Mouse (Mus musculus) testis, postnatal 10 days (tissue): Measurements from ENCODE around the gene Ablim2.
A peak's percentile ranks its signal among the peaks of the same experiment; 100 is the strongest.

Experiments used
- DNase-seq: peaks from one replicate; pipeline ENCODE4 v3.0.0; 2021; ENCODE audit warnings: low spot score

Ablim2 gene

DNA sequence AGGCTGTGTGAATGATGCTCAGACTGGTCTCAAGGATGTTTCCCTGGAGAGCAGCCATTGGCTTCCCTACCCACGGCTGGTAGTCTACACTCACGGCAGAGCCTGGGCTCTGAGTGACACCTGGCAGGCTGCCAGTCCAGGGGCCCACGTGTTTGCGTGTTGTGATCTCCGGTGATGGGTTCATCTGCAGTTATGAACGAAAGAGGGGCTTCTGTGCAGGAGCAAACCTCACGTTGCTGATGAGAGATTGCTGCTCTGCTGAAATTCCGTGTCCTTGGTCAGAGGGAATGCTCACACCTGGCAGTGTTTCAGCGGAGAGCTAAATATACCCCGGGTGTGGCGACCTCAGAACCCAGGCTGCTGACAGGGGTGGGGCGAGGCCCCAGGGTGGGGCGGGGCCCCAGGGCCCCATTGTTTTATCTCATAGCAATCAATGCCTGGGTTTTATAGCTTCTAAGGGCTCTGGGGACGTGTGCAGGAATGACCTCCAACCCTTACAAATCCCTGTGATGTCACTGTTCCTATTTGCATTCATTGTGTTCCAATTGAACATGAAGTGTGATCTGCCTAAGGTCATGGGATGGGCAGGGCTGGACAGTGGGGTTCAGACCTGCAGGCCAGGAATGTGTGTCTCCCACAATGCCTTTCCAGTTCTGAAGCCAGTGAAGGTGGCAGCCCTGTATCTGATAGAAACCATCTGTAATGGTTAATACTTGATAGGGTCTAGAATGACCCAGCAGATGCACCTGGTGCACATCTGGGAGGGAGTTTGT lies 13.4 kb downstream of the Ablim2 start:
- peak; percentile 60 for DNase-seq

DNA sequence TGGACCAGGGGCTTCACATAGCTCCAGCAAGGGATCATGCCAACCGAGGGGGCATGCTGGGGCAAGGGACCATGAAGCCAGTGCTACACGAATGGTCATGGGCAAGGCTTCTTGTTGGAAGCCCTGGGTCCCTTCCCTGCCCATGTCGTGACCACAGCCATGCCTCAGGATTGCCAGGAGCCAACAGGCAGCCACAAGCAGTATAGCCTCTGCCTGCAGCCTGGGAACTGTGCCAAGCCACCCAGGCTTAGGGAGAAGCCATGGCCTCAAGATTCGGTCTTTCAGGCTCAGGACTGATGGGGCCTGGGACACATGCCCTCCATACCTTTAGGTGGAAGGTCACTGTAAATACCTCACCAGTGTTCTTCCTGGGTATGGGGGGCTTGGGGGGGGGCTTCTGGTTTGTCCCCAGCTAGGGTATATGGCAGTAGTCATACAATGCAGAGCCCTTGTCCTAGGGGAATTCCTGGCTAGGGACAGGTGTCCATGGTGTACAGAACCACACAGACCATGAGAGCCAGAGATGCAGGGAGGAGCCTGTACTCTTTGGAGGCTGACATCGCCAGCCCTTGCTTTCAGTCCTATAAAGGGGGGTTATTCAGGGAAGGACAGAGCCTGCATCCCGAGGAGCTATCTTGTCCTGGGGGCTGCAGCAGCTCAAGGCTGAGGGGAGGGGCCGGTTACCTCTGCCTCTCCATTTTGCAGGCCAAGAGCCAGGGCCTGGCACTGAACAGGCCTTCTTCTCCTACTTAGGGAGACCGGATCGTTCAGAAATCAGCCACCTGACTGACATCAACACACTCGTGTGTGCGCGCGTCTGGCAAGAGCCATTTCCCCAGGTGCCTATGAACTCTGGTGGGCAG lies 15.8 kb downstream of the Ablim2 start:
- DNase-seq, result peak; percentile 65

DNA sequence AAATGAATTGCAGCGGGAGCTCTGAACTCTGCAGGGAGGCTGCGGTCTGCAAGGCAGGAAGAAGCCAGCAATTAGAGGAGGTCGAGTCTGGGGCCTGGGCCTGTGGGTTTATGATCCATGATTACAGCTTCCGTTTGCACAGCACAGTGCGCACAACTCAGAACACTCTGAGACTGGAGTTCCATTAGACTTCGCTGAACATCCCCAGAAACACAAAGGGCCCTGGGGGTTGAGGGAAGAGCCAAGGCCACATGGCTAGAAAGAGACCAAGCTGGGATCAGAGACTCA lies 16.4 kb downstream of the Ablim2 start:
- DNase-seq, result no peak

DNA sequence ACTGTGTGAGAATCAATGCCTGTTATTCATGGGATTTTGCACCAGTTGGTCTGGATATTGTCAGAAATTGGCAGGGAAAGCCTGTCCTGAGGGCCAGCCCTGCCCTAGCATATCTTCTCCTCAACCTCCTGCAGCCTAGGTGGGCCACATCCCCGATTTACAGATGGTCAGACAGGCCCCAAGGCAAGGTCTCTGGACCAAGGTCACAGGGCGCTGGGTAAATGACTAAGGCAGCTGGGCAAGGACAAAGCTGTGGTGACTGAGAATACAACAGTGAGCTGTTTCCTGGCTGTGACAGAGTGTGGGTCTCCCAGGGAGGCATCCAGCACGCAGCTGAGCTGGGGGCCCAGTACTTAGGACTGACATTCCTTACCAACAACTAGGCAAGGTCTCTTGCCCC lies 23.4 kb downstream of the Ablim2 start:
- no peak for DNase-seq

DNA sequence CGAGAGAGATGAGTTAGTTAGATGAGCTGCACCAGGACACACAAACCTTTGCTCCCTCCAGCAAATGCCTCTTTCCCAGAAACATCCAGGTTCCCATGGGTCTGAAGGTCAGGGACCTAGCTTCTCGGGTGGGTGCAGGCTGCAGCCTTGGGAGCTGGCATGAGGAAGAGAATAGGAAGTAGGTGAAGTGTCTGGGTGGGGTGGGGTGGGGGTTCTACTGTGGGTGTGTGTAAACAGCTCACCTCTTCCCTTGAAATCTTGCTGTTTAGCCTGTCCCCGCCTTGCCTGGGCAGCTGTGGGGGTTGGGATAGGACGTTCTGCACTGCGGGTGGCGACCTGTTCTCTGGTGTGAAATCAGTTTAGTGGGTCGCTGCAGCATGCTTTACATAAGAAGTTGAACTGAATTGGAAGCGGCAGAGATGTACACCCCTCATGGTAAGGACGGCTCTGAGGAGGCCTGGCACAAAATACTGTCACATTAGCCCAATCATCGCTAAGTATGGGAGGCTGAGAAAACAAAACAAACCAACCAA lies 25.0 kb downstream of the Ablim2 start:
- no peak for DNase-seq

DNA sequence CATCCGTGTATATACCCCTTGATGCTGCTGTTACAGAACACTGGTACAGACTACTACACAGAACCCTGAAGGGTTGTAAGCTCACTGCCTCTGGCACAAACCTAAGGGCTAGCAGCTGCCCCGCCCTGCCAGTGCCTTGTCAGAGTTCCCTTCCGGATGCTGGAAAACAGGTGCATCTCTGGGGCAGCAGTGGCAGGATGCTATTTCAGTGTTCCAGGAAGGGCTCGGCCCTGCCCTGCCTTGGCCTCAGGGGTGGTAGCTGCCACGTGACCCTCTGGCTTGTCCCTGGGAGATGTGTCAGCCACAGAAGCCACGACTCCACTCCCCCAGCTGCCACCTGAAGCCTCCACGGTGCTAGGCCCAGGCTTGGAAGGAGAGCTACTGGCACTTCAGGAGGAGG lies 28.2 kb downstream of the Ablim2 start:
- no peak for DNase-seq

DNA sequence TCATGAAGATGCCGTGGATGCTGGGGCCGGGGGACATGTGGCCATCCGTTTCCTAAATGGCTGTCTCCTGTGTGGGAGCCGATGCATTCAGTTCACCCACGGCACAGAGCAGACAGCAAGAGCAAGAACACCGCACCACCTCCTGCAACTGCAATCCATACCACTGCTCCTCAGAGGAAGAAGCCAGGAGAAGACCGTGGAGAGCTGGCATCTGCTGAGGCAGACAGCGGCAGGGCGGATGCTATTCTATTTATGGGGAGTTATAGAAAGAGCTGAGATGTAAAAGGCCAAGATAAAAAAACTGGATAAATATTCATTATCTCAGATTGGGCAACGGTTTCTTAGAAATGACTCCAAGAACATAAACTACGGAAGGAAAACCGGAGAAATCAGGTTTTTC lies 30.2 kb downstream of the Ablim2 start:
- DNase-seq, result no peak

DNA sequence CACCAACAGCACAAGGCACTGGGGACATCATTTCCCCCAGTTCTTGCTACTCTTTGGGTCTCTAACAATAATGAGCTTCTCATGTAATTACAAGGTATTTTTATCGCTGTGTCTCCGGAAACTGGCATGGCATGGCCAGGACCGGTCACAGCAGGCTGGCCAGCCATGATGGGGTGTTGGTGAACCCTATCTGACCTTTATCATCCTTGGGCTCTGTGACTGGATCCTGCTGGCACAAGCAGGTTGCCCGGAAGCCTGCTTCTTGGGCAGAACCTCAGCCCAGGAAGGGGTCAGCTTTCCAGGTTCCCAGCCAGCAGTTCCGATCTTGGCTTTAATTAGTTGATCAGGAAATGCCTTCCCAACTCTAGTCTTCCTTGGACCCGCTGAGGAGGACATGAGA lies 31.0 kb downstream of the Ablim2 start:
- DNase-seq, result no peak

DNA sequence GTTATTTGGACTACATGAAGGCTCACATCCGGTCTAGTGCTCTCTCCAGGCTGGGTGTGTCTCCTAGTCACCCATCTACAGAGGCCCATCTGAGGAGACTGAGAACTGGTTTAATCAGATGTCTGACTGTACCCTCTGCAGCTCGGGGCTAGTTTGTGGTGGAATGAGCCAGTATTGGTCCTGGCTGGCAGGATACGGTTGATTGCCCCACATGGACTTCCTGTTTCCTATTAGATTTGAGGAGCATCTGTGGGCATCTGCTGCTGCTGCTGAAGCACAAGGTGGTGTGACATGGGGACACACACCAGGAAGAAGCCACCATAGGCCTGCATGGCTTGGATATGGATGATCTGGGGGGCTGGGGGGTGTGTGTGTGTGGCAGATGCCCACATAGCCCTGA lies 32.0 kb downstream of the Ablim2 start:
- DNase-seq, result no peak

DNA sequence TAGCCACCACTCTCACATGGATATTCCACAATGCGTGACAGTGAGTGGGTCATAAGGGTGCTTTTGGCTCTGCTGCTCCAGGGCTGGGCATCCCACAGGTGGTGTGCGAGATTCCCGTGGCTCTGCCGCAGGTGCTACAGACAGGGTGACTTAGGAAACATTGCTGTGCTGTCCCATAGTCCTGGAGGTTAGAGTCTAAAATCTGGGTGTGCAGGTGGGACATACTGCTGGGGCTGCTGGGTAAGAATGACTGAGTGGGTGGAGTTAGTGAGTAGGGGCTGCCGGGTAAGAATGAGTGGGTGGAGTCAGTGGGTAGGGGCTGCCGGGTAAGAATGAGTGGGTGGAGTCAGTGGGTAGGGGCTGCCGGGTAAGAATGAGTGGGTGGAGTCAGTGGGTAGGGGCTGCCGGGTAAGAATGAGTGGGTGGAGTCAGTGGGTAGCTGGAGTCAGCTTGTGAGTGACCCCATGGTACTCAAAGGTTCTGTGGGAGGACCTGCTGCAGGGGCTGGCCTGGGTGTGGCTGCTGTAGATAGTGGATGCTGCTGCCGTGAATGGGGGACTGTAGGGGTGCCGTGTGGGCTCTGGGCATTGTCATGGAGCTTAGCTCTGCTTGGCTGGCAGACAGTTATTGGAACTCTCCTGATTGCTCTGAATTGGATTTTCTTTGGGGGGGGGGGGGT lies 32.8 kb downstream of the Ablim2 start:
- DNase-seq, result no peak

DNA sequence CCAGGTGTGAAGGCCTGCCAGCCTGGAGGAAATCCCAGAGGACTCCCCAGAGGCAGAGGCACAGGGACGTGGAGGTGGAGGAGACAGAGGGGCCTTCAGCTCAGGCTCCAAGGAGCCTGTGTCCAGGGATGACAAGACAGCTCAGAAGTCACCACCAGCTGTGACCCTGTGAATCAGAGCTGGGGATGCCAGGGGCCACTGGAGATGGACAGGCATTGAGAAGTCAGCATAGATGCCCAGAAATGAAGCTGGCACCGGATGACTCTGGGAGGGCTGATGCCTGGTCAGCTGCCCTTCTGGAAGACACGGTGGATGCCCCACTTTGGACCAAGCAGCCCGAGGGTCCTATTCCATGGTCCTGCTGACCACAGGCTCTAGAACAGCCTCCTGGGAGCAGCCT lies 36.3 kb downstream of the Ablim2 start:
- DNase-seq, result no peak

DNA sequence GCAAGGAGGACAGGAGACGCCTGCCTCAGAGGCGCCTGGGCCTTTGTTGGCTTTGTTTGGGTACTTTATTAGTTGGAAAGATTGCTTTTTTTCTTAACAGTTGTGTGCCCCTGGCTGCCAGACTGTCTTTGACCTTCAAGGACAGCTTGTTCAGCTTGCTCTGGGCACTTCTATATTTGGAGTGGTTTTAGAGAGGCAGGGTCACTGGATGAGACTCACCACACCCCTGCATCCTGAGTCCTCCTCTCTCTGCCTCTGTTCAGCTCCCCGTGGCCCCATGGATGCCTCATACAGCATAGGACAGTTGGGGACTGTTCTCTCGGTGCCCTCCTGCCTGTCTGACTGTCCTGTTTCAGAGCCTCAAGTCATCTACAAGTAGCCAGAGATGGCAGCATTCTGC lies 37.3 kb downstream of the Ablim2 start:
- DNase-seq, result no peak

DNA sequence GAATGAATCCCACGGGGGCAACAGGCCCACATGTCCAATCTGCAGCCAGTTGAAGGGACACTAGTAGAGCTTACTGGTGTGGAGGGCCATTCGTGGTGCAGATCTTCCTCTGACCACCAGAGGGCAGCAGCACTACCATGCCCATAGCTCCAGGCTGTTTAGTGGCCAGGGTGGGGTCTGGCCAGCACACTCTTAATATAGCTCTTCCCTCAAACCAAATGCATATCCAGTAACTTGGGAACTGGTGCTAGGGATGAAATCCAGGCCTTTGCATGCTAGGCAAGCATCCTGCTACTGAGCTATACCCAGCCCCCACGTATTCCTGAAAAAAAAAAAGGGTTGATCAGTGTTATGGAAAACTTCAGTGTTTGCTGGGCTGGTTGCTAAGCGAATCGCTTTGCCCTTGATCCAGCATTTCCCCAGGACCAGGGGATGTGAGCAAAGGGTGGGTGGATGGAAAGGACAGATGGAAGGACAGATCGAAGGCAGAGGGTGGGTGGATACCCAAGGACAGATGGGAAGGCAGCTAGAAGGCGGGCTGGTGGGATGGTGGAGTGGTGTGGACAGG lies 37.9 kb downstream of the Ablim2 start:
- DNase-seq, result peak; percentile 76

DNA sequence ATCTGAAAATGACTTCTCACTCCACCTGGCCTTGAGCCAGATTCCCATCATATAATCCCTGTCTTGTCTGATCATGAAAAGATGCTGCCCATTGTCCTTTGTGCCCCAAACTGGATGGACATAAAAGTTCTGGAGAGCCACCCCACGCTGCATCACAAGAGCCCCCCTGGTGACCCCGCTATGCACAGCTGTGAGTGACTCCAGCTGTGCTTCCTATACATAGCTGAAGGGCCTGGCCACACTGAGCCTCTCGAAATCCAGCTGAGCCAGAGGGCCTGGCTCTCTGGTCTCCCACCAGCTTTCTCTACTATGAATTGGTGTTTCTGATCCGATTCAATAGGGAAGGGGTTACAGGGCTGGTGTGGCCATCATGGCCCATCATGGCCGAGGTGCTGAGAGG lies 38.5 kb downstream of the Ablim2 start:
- no peak for DNase-seq

DNA sequence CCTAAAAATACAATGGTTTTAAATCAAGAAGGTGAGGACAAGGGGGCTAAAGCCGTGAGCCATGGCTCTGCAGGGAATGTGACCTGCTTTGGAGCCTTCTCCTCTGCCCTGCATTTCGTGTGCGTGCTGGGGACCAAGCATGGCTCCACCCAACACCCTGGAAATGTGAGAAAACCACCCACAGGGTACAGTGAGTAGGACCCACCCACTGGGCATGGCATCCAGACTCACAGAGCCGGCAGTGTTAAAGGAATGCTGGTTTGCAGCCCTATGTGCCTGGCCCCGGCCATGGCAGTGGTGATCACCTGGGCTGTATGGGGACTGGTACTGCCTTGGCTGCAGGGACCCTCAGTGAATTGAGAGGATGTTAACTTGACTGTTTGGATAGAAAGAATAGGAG lies 41.4 kb downstream of the Ablim2 start:
- no peak for DNase-seq

DNA sequence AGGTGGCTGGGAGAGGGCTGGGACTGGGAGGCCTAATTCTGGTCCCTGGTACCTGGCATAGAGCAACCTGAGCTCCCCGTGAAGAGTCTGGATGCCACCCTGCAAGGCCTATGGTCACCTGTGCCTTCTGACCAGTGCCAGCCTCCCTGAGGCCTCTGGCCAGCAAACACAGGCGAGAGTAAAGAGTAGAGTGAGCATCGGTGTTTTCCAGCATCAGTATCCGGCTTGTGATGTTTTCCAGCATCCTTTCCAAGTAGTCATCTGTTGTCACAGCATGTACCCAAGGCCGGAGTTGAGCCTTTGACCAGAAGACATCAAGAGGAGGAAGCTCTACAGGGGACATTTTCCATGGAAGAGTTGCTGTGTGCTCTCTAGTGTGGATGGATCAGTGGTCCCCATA lies 45.7 kb downstream of the Ablim2 start:
- DNase-seq, result no peak

DNA sequence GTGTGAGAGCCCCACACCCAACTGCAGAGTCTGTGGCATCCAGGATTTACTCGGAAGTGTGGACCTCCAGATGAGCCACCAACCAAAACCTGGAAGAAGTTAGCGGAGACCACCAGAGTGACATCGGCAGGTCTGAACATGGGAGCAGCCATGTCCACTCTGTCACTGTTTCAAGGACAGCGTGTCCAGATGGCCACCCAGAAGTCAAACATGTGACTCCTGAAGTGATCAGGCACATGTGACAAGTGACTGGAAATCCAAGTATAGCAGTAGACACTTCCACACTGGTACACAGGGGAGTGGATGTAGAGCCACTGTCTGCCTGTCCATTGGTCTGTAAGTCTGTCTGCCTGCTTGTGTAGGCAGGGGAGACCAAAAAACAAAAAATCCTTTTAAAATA lies 47.0 kb downstream of the Ablim2 start:
- DNase-seq, result no peak

DNA sequence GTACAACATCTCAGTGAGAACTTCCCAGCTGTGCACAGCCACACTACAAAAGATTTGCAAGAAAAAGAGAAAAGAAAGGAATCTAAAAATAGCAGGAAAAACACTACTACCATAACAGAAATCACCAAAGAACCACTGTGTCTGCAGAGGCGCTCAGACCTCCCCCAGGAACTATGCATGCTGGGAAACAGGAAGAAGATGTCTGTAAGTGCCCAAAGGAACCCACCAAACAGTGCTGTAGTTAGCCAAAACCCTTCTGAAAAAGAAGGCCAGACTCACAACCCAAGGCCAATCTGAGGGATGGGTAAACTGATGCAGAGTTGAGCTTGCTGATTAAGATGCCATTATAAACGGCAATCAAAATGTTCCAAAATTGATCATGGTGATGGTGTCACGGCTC lies 47.5 kb downstream of the Ablim2 start:
- no peak for DNase-seq

DNA sequence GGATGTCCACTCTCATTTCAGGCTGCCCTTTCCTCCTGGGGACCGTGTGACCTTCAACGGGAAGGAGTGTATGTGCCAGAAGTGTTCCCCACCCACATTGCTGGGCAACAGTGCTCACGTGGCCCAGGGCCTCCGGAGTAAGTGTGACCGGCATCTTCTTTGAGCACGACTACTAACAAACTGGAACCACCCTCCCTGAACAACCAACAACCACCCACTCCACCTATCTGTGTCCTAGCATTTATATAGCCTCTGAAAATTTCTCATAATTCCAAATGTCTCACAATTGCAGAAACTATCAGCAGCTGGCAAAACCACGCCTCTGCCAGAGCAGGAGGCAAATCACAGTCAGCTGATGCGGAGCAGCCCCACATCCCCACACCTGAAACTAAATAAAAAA lies 49.3 kb downstream of the Ablim2 start:
- DNase-seq, result no peak

DNA sequence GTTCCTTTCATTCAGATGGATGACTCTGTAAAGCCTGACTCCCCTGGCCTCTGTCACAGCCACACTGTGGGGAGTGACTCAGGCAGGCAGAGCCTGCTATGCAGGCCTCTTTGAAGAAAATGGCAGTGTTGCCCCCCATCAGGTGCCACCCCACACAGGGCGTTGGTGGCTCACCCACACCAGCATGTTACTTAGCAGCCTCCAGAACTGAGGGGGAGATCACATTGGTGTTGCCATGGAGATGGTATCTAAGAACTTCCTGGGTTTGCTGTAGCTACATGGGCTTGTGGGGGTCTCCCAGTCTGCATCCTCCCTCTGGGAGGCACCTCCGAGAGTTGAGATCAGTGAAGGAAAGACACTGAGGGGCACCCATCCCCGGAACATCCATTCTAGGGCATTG lies 52.8 kb downstream of the Ablim2 start:
- no peak for DNase-seq

DNA sequence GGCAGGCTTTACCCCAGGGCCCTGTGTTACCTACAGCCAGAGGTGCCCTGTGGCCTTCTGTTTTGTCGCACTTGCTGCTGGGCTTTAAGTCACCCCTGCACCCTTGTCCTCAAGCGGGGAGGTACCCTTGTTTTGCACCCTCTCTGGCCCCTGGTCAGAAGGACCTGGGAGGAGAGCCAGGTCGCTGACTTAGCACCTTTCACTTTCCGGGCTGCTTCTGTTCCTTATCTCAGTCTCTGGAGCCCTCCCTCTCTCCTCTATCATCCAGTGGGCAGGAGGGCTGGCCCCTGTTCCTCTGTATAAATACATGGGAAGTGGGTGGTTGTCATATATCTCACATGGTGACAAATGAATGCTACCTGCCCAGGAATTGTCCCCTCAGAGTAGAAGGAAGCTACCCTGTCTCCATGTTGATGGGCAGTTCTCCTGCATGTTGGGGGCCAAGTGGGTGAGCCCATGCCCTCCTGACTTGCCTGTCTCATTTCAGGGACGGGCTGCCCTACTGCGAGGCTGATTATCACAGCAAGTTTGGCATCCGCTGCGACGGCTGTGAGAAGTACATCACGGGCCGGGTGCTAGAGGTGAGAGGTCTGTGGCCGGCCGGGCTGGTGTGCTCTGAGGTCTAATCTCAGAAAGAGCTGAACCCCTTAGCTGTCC lies 54.1 kb downstream of the Ablim2 start:
- no peak for DNase-seq

DNA sequence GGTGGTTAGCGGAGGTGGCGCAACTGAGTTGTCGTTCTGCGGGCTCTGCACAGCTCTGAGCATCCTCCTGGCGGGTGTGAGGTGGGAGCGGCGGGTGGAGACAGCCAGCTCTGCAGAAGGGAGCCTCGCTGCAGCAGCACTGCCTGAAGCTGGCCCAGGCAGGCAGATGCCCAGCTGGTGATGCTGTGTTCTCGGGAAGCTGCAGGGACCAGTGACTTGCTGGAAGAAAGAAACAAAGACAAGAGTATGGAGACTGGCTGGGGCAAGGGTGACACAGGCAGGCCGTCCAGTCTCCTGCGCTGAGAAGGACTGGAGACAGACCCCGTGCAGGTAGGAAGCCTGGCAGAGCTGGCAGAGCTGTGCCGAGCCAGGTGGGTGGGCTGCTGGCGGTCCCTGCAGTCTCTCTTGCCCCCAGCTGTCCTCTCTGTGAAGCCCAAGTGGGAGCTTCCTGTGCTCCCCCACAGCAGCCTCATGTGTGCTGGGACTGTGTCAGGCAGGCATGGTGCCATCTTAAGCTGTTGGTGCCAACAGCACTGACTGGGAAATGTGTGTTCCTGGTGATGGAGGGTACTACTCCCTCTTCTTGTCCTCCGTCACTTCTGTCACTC lies 56.8 kb downstream of the Ablim2 start:
- DNase-seq, result no peak
